Mouse (Mus musculus): Measurements from ENCODE around the gene Nup54. TPM values are rescaled to one million over a fixed set of nuclear protein-coding genes. Genes with fewer than 3 reads are reported as not detected.
A peak's percentile ranks its signal among the peaks of the same experiment; 100 is the strongest.

The Nup54 gene
- polyA plus RNA-seq, 1 experiment from 2014 or later = 63.4 TPM

- ATAC-seq = no peak
- 0 out of 2 replicates have a peak overlapping the region, but pooled peaks have one; percentile 24 for H3K27ac ChIP-seq (ENCODE audit: low read length)
- H3K9ac ChIP-seq (replicated peaks; ENCODE audit: low read depth, low read length) = no peak overlapping the region
- peaks cover 25% of the 10 kb centered on the region for H3K4me1 ChIP-seq (replicated peaks; ENCODE audit: control insufficient read depth, insufficient read depth, low read length)
- H3K36me3 ChIP-seq (ENCODE audit: control insufficient read depth, insufficient read depth) = peaks cover 16% of the 10 kb centered on the region
- no peaks in the 10 kb centered on the region for H3K27me3 ChIP-seq (replicated peaks; ENCODE audit: control insufficient read depth, insufficient read depth, low read length)
- 53% methylated on average over 5 of the region's 5 CpGs for WGBS
- H3K4me2 ChIP-seq (ENCODE audit: low read length) = no peak overlapping the region
- no peak overlapping the region for H3K4me3 ChIP-seq (replicated peaks; ENCODE audit: low read length)
- no peaks in the 10 kb centered on the region for H3K9me3 ChIP-seq (ENCODE audit: control insufficient read depth, low read length)
These were observed 4.3 kb downstream of the Nup54 start for GRCm38 (mm10) chr5:92430723-92431122.

- H3K4me2 ChIP-seq (ENCODE audit: low read length) = no peak overlapping the region
- no peaks in the 10 kb centered on the region for H3K27me3 ChIP-seq (replicated peaks; ENCODE audit: control insufficient read depth, insufficient read depth, low read length)
- peaks cover under 1% of the 10 kb centered on the region; the same call in 1 of the 2 replicates for H3K4me1 ChIP-seq (replicated peaks; ENCODE audit: control insufficient read depth, insufficient read depth, low read length)
- WGBS = 93% methylated on average over 11 of the region's 11 CpGs
- no peaks in the 10 kb centered on the region for H3K9me3 ChIP-seq (ENCODE audit: control insufficient read depth, low read length)
- no peak for ATAC-seq
- H3K4me3 ChIP-seq (replicated peaks; ENCODE audit: low read length) = no peak overlapping the region
- H3K27ac ChIP-seq (ENCODE audit: low read length) = no peak overlapping the region
- no peak overlapping the region for H3K9ac ChIP-seq (replicated peaks; ENCODE audit: low read depth, low read length)
- peaks cover 42% of the 10 kb centered on the region for H3K36me3 ChIP-seq (ENCODE audit: control insufficient read depth, insufficient read depth)
These were observed 10.9 kb downstream of the Nup54 start for GRCm38 (mm10) chr5:92424126-92424525.

GRCm38 (mm10) chr5:92413982-92414375 lies 21.0 kb downstream of the Nup54 start:
- no peak overlapping the region for H3K27ac ChIP-seq (ENCODE audit: low read length)
- no peaks in the 10 kb centered on the region for H3K27me3 ChIP-seq (replicated peaks; ENCODE audit: control insufficient read depth, insufficient read depth, low read length)
- WGBS = 89% methylated on average over 8 of the region's 8 CpGs
- no peaks in the 10 kb centered on the region for H3K4me1 ChIP-seq (replicated peaks; ENCODE audit: control insufficient read depth, insufficient read depth, low read length)
- H3K36me3 ChIP-seq (ENCODE audit: control insufficient read depth, insufficient read depth) = peaks cover 16% of the 10 kb centered on the region
- no peak overlapping the region for H3K4me3 ChIP-seq (replicated peaks; ENCODE audit: low read length)
- H3K9me3 ChIP-seq (ENCODE audit: control insufficient read depth, low read length) = no peaks in the 10 kb centered on the region
- H3K4me2 ChIP-seq (ENCODE audit: low read length) = no peak overlapping the region
- no peak overlapping the region for H3K9ac ChIP-seq (replicated peaks; ENCODE audit: low read depth, low read length)
- no peak for ATAC-seq

GRCm38 (mm10) chr5:92413271-92413981 lies 21.6 kb downstream of the Nup54 start:
- no peaks in the 10 kb centered on the region for H3K9me3 ChIP-seq (ENCODE audit: control insufficient read depth, low read length)
- H3K4me1 ChIP-seq (replicated peaks; ENCODE audit: control insufficient read depth, insufficient read depth, low read length) = no peaks in the 10 kb centered on the region
- no peak overlapping the region for H3K9ac ChIP-seq (replicated peaks; ENCODE audit: low read depth, low read length)
- no peaks in the 10 kb centered on the region for H3K27me3 ChIP-seq (replicated peaks; ENCODE audit: control insufficient read depth, insufficient read depth, low read length)
- peak; percentile 39; the same call in 1 of the 2 replicates for ATAC-seq
- H3K36me3 ChIP-seq (ENCODE audit: control insufficient read depth, insufficient read depth) = peaks cover 16% of the 10 kb centered on the region
- H3K4me2 ChIP-seq (ENCODE audit: low read length) = no peak overlapping the region
- 87% methylated on average over 11 of the region's 11 CpGs for WGBS
- H3K27ac ChIP-seq (ENCODE audit: low read length) = no peak overlapping the region
- H3K4me3 ChIP-seq (replicated peaks; ENCODE audit: low read length) = no peak overlapping the region

- H3K36me3 ChIP-seq (ENCODE audit: control insufficient read depth, insufficient read depth) = peaks cover 4% of the 10 kb centered on the region; the same call in 1 of the 2 replicates
- no peak overlapping the region for H3K9ac ChIP-seq (replicated peaks; ENCODE audit: low read depth, low read length)
- H3K27ac ChIP-seq (ENCODE audit: low read length) = no peak overlapping the region
- H3K4me3 ChIP-seq (replicated peaks; ENCODE audit: low read length) = no peak overlapping the region
- H3K4me1 ChIP-seq (replicated peaks; ENCODE audit: control insufficient read depth, insufficient read depth, low read length) = no peaks in the 10 kb centered on the region
- H3K4me2 ChIP-seq (ENCODE audit: low read length) = no peak overlapping the region
- H3K27me3 ChIP-seq (replicated peaks; ENCODE audit: control insufficient read depth, insufficient read depth, low read length) = no peaks in the 10 kb centered on the region
- H3K9me3 ChIP-seq (ENCODE audit: control insufficient read depth, low read length) = no peaks in the 10 kb centered on the region
- ATAC-seq = no peak
- WGBS = 65% methylated on average over 7 of the region's 7 CpGs
These were observed 23.4 kb downstream of the Nup54 start for GRCm38 (mm10) chr5:92411461-92412140.

- no peaks in the 10 kb centered on the region for H3K27me3 ChIP-seq (replicated peaks; ENCODE audit: control insufficient read depth, insufficient read depth, low read length)
- no peak overlapping the region for H3K4me2 ChIP-seq (ENCODE audit: low read length)
- no peaks in the 10 kb centered on the region for H3K9me3 ChIP-seq (ENCODE audit: control insufficient read depth, low read length)
- ATAC-seq = no peak
- H3K9ac ChIP-seq (replicated peaks; ENCODE audit: low read depth, low read length) = no peak overlapping the region
- no peak overlapping the region for H3K4me3 ChIP-seq (replicated peaks; ENCODE audit: low read length)
- no peak overlapping the region for H3K27ac ChIP-seq (ENCODE audit: low read length)
- no peaks in the 10 kb centered on the region for H3K4me1 ChIP-seq (replicated peaks; ENCODE audit: control insufficient read depth, insufficient read depth, low read length)
- 88% methylated on average over 5 of the region's 5 CpGs for WGBS
- peaks cover 2% of the 10 kb centered on the region; the same call in 1 of the 2 replicates for H3K36me3 ChIP-seq (ENCODE audit: control insufficient read depth, insufficient read depth)
These were observed 24.5 kb downstream of the Nup54 start for GRCm38 (mm10) chr5:92410486-92410885.

- H3K4me3 ChIP-seq (replicated peaks; ENCODE audit: low read length) = no peak overlapping the region
- WGBS = 86% methylated on average over 9 of the region's 9 CpGs
- no peaks in the 10 kb centered on the region for H3K9me3 ChIP-seq (ENCODE audit: control insufficient read depth, low read length)
- no peaks in the 10 kb centered on the region for H3K27me3 ChIP-seq (replicated peaks; ENCODE audit: control insufficient read depth, insufficient read depth, low read length)
- no peaks in the 10 kb centered on the region for H3K4me1 ChIP-seq (replicated peaks; ENCODE audit: control insufficient read depth, insufficient read depth, low read length)
- peaks cover 2% of the 10 kb centered on the region; the same call in 1 of the 2 replicates for H3K36me3 ChIP-seq (ENCODE audit: control insufficient read depth, insufficient read depth)
- H3K4me2 ChIP-seq (ENCODE audit: low read length) = no peak overlapping the region
- no peak overlapping the region for H3K27ac ChIP-seq (ENCODE audit: low read length)
- no peak overlapping the region for H3K9ac ChIP-seq (replicated peaks; ENCODE audit: low read depth, low read length)
- no peak for ATAC-seq
These were observed 25.5 kb downstream of the Nup54 start for GRCm38 (mm10) chr5:92409361-92410155.

- Histone ChIP-seq H3K9me3 (ENCODE audit: control insufficient read depth, low read length) (no peaks in the 10 kb centered on the region), H3K4me3 (replicated peaks; ENCODE audit: low read length) (no peak overlapping the region), H3K36me3 (ENCODE audit: control insufficient read depth, insufficient read depth) (no peaks in the 10 kb centered on the region), H3K9ac (replicated peaks; ENCODE audit: low read depth, low read length) (no peak overlapping the region), H3K27me3 (replicated peaks; ENCODE audit: control insufficient read depth, insufficient read depth, low read length) (no peaks in the 10 kb centered on the region), H3K4me2 (ENCODE audit: low read length) (no peak overlapping the region), H3K4me1 (replicated peaks; ENCODE audit: control insufficient read depth, insufficient read depth, low read length) (no peaks in the 10 kb centered on the region; the same call in 1 of the 2 replicates), H3K27ac (ENCODE audit: low read length) (no peak overlapping the region)
- 27% methylated on average over 2 of the region's 2 CpGs for WGBS
- no peak for ATAC-seq
These were observed 30.7 kb downstream of the Nup54 start for GRCm38 (mm10) chr5:92404400-92404678.
